Mouse (Mus musculus): ENCODE measurements around the gene Zfp282. TPM values are rescaled to one million over a fixed set of nuclear protein-coding genes. Genes with fewer than 3 reads are reported as not detected.

Gene Zfp282
- polyA plus RNA-seq, 1 experiment = 0.32 TPM

- H3K9me3 ChIP-seq (ENCODE audit: control insufficient read depth, low read length) = peaks cover 8% of the 10 kb centered on the region
- peak overlapping the region; percentile 71 for H3K4me3 ChIP-seq (replicated peaks)
- no peak for TF ChIP-seq TAL1 (IDR thresholded peaks at IDR 0.05; ENCODE audit: low read length)
- TF ChIP-seq GATA1 (IDR thresholded peaks at IDR 0.05; ENCODE audit: low read length) = no peak
- no peaks in the 10 kb centered on the region for H3K27me3 ChIP-seq (ENCODE audit: control insufficient read depth)
- peaks cover 14% of the 10 kb centered on the region for H3K36me3 ChIP-seq (ENCODE audit: control insufficient read depth)
- peaks cover 15% of the 10 kb centered on the region for H3K4me1 ChIP-seq (ENCODE audit: control insufficient read depth)
Measured at GRCm38 (mm10) chr6:47943721-47944120, 66.7 kb downstream of the Zfp282 start.

- no peak overlapping the region for H3K4me3 ChIP-seq (replicated peaks)
- H3K27me3 ChIP-seq (ENCODE audit: control insufficient read depth) = no peaks in the 10 kb centered on the region
- peaks cover 8% of the 10 kb centered on the region for H3K9me3 ChIP-seq (ENCODE audit: control insufficient read depth, low read length)
- peaks cover 22% of the 10 kb centered on the region for H3K36me3 ChIP-seq (ENCODE audit: control insufficient read depth)
- no peak for TF ChIP-seq GATA1 (IDR thresholded peaks at IDR 0.05; ENCODE audit: low read length)
- TF ChIP-seq TAL1 (IDR thresholded peaks at IDR 0.05; ENCODE audit: low read length) = no peak
- H3K4me1 ChIP-seq (ENCODE audit: control insufficient read depth) = peaks cover 20% of the 10 kb centered on the region
Measured at GRCm38 (mm10) chr6:47947388-47947787, 70.4 kb downstream of the Zfp282 start.

- H3K4me1 ChIP-seq (ENCODE audit: control insufficient read depth) = peaks cover 36% of the 10 kb centered on the region
- no peaks in the 10 kb centered on the region for H3K27me3 ChIP-seq (ENCODE audit: control insufficient read depth)
- TF ChIP-seq TAL1 (IDR thresholded peaks at IDR 0.05; ENCODE audit: low read length) (no peak), GATA1 (IDR thresholded peaks at IDR 0.05; ENCODE audit: low read length) (no peak)
- peak within 1 kb of the TSS; percentile 91 for H3K4me3 ChIP-seq (replicated peaks)
- peaks cover 29% of the 10 kb centered on the region for H3K36me3 ChIP-seq (ENCODE audit: control insufficient read depth)
- no peaks in the 10 kb centered on the region for H3K9me3 ChIP-seq (ENCODE audit: control insufficient read depth, low read length)
Measured at GRCm38 (mm10) chr6:47953191-47953726, 76.3 kb downstream of the Zfp282 start, which contains the start of gene Zfp956. Gene Zfp956, plus strand, starts transcription at chr6:47953390.

- TF ChIP-seq GATA1 (IDR thresholded peaks at IDR 0.05; ENCODE audit: low read length) (no peak), TAL1 (IDR thresholded peaks at IDR 0.05; ENCODE audit: low read length) (no peak)
- peak overlapping the region; percentile 91 for H3K4me3 ChIP-seq (replicated peaks)
- no peaks in the 10 kb centered on the region for H3K27me3 ChIP-seq (ENCODE audit: control insufficient read depth)
- H3K4me1 ChIP-seq (ENCODE audit: control insufficient read depth) = peaks cover 36% of the 10 kb centered on the region
- peaks cover 34% of the 10 kb centered on the region for H3K36me3 ChIP-seq (ENCODE audit: control insufficient read depth)
- no peaks in the 10 kb centered on the region for H3K9me3 ChIP-seq (ENCODE audit: control insufficient read depth, low read length)
Measured at GRCm38 (mm10) chr6:47954425-47954824, 77.4 kb downstream of the Zfp282 start.

- TF ChIP-seq TAL1 (IDR thresholded peaks at IDR 0.05; ENCODE audit: low read length) (no peak), GATA1 (IDR thresholded peaks at IDR 0.05; ENCODE audit: low read length) (no peak)
- no peaks in the 10 kb centered on the region for H3K9me3 ChIP-seq (ENCODE audit: control insufficient read depth, low read length)
- H3K27me3 ChIP-seq (ENCODE audit: control insufficient read depth) = no peaks in the 10 kb centered on the region
- peaks cover 25% of the 10 kb centered on the region for H3K4me1 ChIP-seq (ENCODE audit: control insufficient read depth)
- H3K36me3 ChIP-seq (ENCODE audit: control insufficient read depth) = peaks cover 53% of the 10 kb centered on the region
- no peak overlapping the region for H3K4me3 ChIP-seq (replicated peaks)
Measured at GRCm38 (mm10) chr6:47957816-47958215, 80.8 kb downstream of the Zfp282 start.

Other genes starting within 250 kb of the Zfp282 start
- 0.02 and 0.07 TPM in 2 replicates for gene Pdia4, start 63.8 kb upstream of the Zfp282 start, polyA plus RNA-seq (2012)
- gene Zfp786, start 46.3 kb upstream of the Zfp282 start, polyA plus RNA-seq (2012) = not detected in 2 replicates
- 0.04 and 0.06 TPM in 2 replicates for gene Zfp398, start 41.5 kb upstream of the Zfp282 start, polyA plus RNA-seq (2012)
- 0.91 and 0.99 TPM in 2 replicates for gene Zfp212, start 43.3 kb downstream of the Zfp282 start, polyA plus RNA-seq (2012)
- 0.30 and 0.61 TPM in 2 replicates for gene Zfp956, start 76.2 kb downstream of the Zfp282 start, polyA plus RNA-seq (2012)
- gene Zfp777, start 171.7 kb downstream of the Zfp282 start, polyA plus RNA-seq (2012) = 0.81 and 0.94 TPM in 2 replicates
- gene Zfp746, start 209.4 kb downstream of the Zfp282 start, polyA plus RNA-seq (2012) = 0.43 and 0.51 TPM in 2 replicates